Mouse (Mus musculus): ENCODE results near the gene BC053393.
A peak's percentile ranks its signal among the peaks of the same experiment; 100 is the strongest.
"Not testable (repeated sequence)": the region's sequence is repeated elsewhere in the genome, so short reads cannot be mapped to it uniquely, and the experiment has no call there.

BC053393 gene

DNA sequence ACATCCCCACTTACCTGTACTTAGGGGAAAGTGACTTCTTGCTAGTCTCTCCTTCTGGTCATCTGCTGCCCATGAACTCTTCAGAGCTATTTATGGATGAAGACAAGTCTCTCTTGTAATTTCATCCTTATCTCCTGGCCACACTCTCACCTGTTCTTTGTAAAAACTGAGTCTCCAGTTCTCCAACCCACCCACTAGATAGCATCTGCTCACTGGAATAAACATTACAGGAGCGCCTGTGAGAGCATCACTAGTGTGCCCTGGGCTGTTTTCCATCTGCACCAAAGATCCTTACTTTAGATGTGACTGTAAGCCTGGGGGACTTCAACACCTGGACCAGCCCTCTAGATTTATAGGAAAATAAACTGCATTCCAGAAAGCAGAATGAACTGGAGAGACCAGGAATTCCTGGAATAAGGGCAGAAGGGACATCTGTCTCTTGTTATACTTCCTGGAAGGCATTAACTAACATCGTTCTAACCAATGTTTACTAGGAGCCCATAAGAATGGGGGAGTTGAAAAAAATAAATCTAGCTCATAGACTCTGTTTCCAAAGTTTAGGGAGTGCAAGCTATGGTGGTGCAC lies 58.0 kb downstream of the BC053393 start, which contains the start of gene Dppa1:
Gene Dppa1, minus strand, starts transcription at position 51 of the 585 bp plus-strand sequence.
- H3K4me1 ChIP-seq (replicated peaks; ENCODE audit: low read depth, low read length) = 0 out of 2 replicates have a peak, but pooled peaks cover 5% of the 10 kb centered on the region
- H3K9me3 ChIP-seq (ENCODE audit: low read length) = no peaks in the 10 kb centered on the region
- no peak for TF ChIP-seq NANOG (IDR thresholded peaks at IDR 0.05; ENCODE audit: borderline replicate concordance, low read length)
- TF ChIP-seq CTCF (conservative IDR thresholded peaks at IDR 0.05; ENCODE audit: low read length) = no peak
- TF ChIP-seq POU5F1 (IDR thresholded peaks at IDR 0.05; ENCODE audit: borderline replicate concordance, low read length) = no peak
- H3K4me3 ChIP-seq (replicated peaks; ENCODE audit: low read length) = no peak within 1 kb of the TSS
- H3K36me3 ChIP-seq (ENCODE audit: insufficient read depth, low read length) = no peaks in the 10 kb centered on the region
- H3K27me3 ChIP-seq (ENCODE audit: insufficient read depth, low read length) = no peaks in the 10 kb centered on the region

DNA sequence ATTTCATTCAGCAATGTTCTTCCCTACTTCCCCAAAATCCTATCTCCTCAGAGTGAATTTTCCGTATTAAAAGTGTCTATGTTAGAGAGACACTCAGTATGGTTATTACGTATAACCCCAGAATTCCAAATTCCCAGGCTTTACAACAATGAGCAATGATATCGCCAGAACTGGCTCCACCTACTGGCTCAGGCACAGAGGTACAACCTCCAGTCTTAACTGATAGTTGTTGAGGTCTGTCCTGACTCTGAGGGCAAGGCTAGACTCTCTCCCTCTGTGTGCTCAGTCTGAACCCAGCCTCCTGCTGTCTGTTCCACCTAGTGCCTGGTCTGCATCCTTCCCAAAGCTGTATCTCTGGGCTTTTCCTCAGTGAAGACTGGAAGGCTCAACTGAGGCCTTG lies 60.3 kb downstream of the BC053393 start:
- H3K27me3 ChIP-seq (ENCODE audit: insufficient read depth, low read length) = no peaks in the 10 kb centered on the region
- H3K4me3 ChIP-seq (replicated peaks; ENCODE audit: low read length) = no peak overlapping the region
- TF ChIP-seq CTCF (conservative IDR thresholded peaks at IDR 0.05; ENCODE audit: low read length) = peak; percentile 49
- TF ChIP-seq POU5F1 (IDR thresholded peaks at IDR 0.05; ENCODE audit: borderline replicate concordance, low read length) = no peak
- H3K9me3 ChIP-seq (ENCODE audit: low read length) = no peaks in the 10 kb centered on the region
- 0 out of 2 replicates have a peak, but pooled peaks cover 5% of the 10 kb centered on the region for H3K4me1 ChIP-seq (replicated peaks; ENCODE audit: low read depth, low read length)
- H3K36me3 ChIP-seq (ENCODE audit: insufficient read depth, low read length) = no peaks in the 10 kb centered on the region

GRCm38 (mm10) chr11:46635516-46635915 lies 64.2 kb downstream of the BC053393 start:
- H3K4me1 ChIP-seq (replicated peaks; ENCODE audit: low read depth, low read length); H3K4me3 ChIP-seq (replicated peaks; ENCODE audit: low read length); H3K9me3 ChIP-seq (ENCODE audit: low read length); H3K27me3 ChIP-seq (ENCODE audit: insufficient read depth, low read length); H3K36me3 ChIP-seq (ENCODE audit: insufficient read depth, low read length): not testable (repeated sequence)

- H3K27me3 ChIP-seq (ENCODE audit: insufficient read depth, low read length) = no peaks in the 10 kb centered on the region
- H3K36me3 ChIP-seq (ENCODE audit: insufficient read depth, low read length) = no peaks in the 10 kb centered on the region
- 0 out of 2 replicates have a peak, but pooled peaks cover 5% of the 10 kb centered on the region for H3K4me1 ChIP-seq (replicated peaks; ENCODE audit: low read depth, low read length)
- H3K9me3 ChIP-seq (ENCODE audit: low read length) = no peaks in the 10 kb centered on the region
- TF ChIP-seq POU5F1 (IDR thresholded peaks at IDR 0.05; ENCODE audit: borderline replicate concordance, low read length) = no peak
- TF ChIP-seq NANOG (IDR thresholded peaks at IDR 0.05; ENCODE audit: borderline replicate concordance, low read length) = no peak
- TF ChIP-seq CTCF (conservative IDR thresholded peaks at IDR 0.05; ENCODE audit: low read length) = no peak
- no peak overlapping the region for H3K4me3 ChIP-seq (replicated peaks; ENCODE audit: low read length)
Observed at GRCm38 (mm10) chr11:46636568-46636967, 65.2 kb downstream of the BC053393 start.

Measured in E14TG2a.4 (cell line).